Mouse (Mus musculus) gonadal fat pad, adult 2 months (tissue): ENCODE measurements around the gene Gpd1. TPM values are rescaled to one million over a fixed set of nuclear protein-coding genes. Genes with fewer than 3 reads are reported as not detected.

Source experiments
- DNase-seq: peaks from one replicate; pipeline ENCODE4 v3.0.0-alpha.2; 2012; ENCODE audit warnings: low read depth
- polyA plus RNA-seq: library from polyadenylated mRNA; depleted of rRNA; stranded (reverse); fragments of >200 nt; gene quantifications from 2 replicates; pipeline ENCODE4 v1.2.3, GENCODE M21; 2012; rRNA removed

Gpd1 gene
- polyA plus RNA-seq: 345 and 504 TPM in 2 replicates

- DNase-seq: no peak
Measured at GRCm38 (mm10) chr15:99717386-99718334, at the start of gene Gpd1. Gene Gpd1, plus strand, starts transcription at chr15:99717515.

GRCm38 (mm10) chr15:99667544-99667943, 49.8 kb upstream of the Gpd1 start:
- no peak for DNase-seq

GRCm38 (mm10) chr15:99668881-99669280, 48.4 kb upstream of the Gpd1 start:
- DNase-seq: no peak

- no peak for DNase-seq
Measured at GRCm38 (mm10) chr15:99669392-99669791, 47.9 kb upstream of the Gpd1 start.

GRCm38 (mm10) chr15:99670154-99670821, 47.0 kb upstream of the Gpd1 start, which contains the start of gene Asic1:
Gene Asic1, plus strand, starts transcription at chr15:99670368.
- DNase-seq: no peak

- DNase-seq: no peak
Measured at GRCm38 (mm10) chr15:99670964-99671670, 46.2 kb upstream of the Gpd1 start.

GRCm38 (mm10) chr15:99671783-99672182, 45.5 kb upstream of the Gpd1 start:
- no peak for DNase-seq

GRCm38 (mm10) chr15:99674866-99675265, 42.4 kb upstream of the Gpd1 start:
- no peak for DNase-seq

GRCm38 (mm10) chr15:99677089-99677488, 40.2 kb upstream of the Gpd1 start:
- DNase-seq: no peak

GRCm38 (mm10) chr15:99678063-99678800, 39.1 kb upstream of the Gpd1 start:
- DNase-seq: no peak

GRCm38 (mm10) chr15:99679008-99679407, 38.3 kb upstream of the Gpd1 start:
- DNase-seq: no peak

GRCm38 (mm10) chr15:99682880-99683279, 34.4 kb upstream of the Gpd1 start:
- no peak for DNase-seq

- DNase-seq: no peak
Measured at GRCm38 (mm10) chr15:99684156-99684555, 33.2 kb upstream of the Gpd1 start.

- no peak for DNase-seq
Measured at GRCm38 (mm10) chr15:99688712-99689111, 28.6 kb upstream of the Gpd1 start.

GRCm38 (mm10) chr15:99690924-99691323, 26.4 kb upstream of the Gpd1 start:
- no peak for DNase-seq

- DNase-seq: no peak
Measured at GRCm38 (mm10) chr15:99691976-99692375, 25.3 kb upstream of the Gpd1 start.

- DNase-seq: no peak
Measured at GRCm38 (mm10) chr15:99697309-99697708, 20.0 kb upstream of the Gpd1 start.

GRCm38 (mm10) chr15:99698533-99699085, 18.7 kb upstream of the Gpd1 start:
- no peak for DNase-seq

- no peak for DNase-seq
Measured at GRCm38 (mm10) chr15:99699715-99700114, 17.6 kb upstream of the Gpd1 start.

GRCm38 (mm10) chr15:99700219-99701106, 16.9 kb upstream of the Gpd1 start:
- DNase-seq: no peak
